ENCODE assay signal across 16 mouse cellular contexts in the genomic region with DNA sequence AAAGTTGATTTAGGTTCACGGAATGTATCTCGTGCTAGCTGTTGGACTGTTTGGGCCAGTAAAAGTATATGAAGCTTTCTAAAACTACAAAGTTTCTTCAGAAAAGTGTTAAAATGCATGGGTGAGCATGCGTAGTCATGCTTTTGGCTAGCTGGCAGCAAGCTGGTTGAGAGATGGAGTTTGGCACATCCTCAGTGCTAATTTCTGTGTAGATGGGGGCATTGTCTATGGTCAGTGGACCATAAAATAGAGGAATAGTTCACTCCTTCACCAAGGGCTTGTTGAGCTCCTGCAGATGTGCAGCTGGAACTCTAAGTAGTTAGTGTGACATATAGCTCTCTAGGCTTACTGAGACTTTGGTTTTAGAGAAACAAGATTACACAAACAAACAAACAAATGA.
"Had no signal": no experiment of that assay in that cellular context is flagged by ENCODE, and none has a peak within 500 bp of the region (broad histone marks: within the 10 kb centered on the region; RNA-seq: fewer than 3 reads in every experiment).

No protein-coding gene starts in this region.

- H3K4me3 ChIP-seq: layer of hippocampus, adult 2 months; limb, embryonic 12.5 days; liver, embryonic 13.5 days; lung, embryonic 15.5 days; midbrain, embryonic 13.5 days; myocyte; neural tube, embryonic 15.5 days; stomach, embryonic 15.5 days had no signal

- H3K4me1 ChIP-seq: limb, embryonic 12.5 days; liver, embryonic 13.5 days; lung, embryonic 15.5 days; midbrain, embryonic 13.5 days; neural tube, embryonic 15.5 days; stomach, embryonic 15.5 days had no signal

- H3K9ac ChIP-seq: limb, embryonic 12.5 days; liver, embryonic 13.5 days; liver, postnatal 0 days; lung, embryonic 15.5 days; midbrain, embryonic 13.5 days; neural tube, embryonic 15.5 days; stomach, embryonic 15.5 days had no signal

- ATAC-seq: inflammation-experienced regulatory T-cells, adult 6 months; liver, postnatal 0 days; midbrain, embryonic 13.5 days had no signal

- H3K4me2 ChIP-seq: limb, embryonic 12.5 days; liver, embryonic 13.5 days; lung, embryonic 15.5 days; midbrain, embryonic 13.5 days; neural tube, embryonic 15.5 days; stomach, embryonic 15.5 days had no signal

- H3K27me3 ChIP-seq: limb, embryonic 12.5 days; liver, embryonic 13.5 days; lung, embryonic 15.5 days; midbrain, embryonic 13.5 days; neural tube, embryonic 15.5 days; stomach, embryonic 15.5 days had no signal

- H3K36me3 ChIP-seq: limb, embryonic 12.5 days; liver, embryonic 13.5 days; lung, embryonic 15.5 days; midbrain, embryonic 13.5 days; neural tube, embryonic 15.5 days; stomach, embryonic 15.5 days had no signal

- H3K9me3 ChIP-seq: limb, embryonic 12.5 days; liver, embryonic 13.5 days; lung, embryonic 15.5 days; midbrain, embryonic 13.5 days; neural tube, embryonic 15.5 days; stomach, embryonic 15.5 days had no signal

- H3K27ac ChIP-seq: kidney, postnatal 0 days; layer of hippocampus, adult 2 months; limb, embryonic 12.5 days; liver, embryonic 13.5 days; lung, embryonic 15.5 days; midbrain, embryonic 13.5 days; neural tube, embryonic 15.5 days; stomach, embryonic 15.5 days had no signal

- DNase-seq: liver; liver, embryonic 13.5 days; liver, postnatal 0 days; lung, postnatal 14 days; right cerebral cortex, postnatal 14 days; thymus, adult 2 months; thymus, postnatal 25 days had no signal
